Mouse (Mus musculus) ES-Bruce4 (cell line): ENCODE results near the gene Rnf216. TPM values are rescaled to one million over a fixed set of nuclear protein-coding genes. Genes with fewer than 3 reads are reported as not detected.

Experiments used
- H3K27ac ChIP-seq: 2 replicates; pipeline ENCODE4 v1.5.1; 2012; ENCODE audit warnings: low read length, inconsistent platforms; ENCODE audit not compliant: insufficient read depth
- H3K27me3 ChIP-seq: 2 replicates; pipeline ENCODE4 v1.6.1; 2012; ENCODE audit warnings: mild to moderate bottlenecking, low read length, inconsistent platforms; ENCODE audit not compliant: control insufficient read depth, poor library complexity, insufficient read depth, severe bottlenecking
- H3K36me3 ChIP-seq: 2 replicates; pipeline ENCODE4 v1.6.1; 2012; ENCODE audit warnings: inconsistent platforms, mild to moderate bottlenecking, low read length, moderate library complexity; ENCODE audit not compliant: control insufficient read depth, poor library complexity, insufficient read depth, severe bottlenecking
- H3K4me1 ChIP-seq: one replicate; pipeline ENCODE4 v1.8.1; 2011; ENCODE audit warnings: low read length; ENCODE audit not compliant: control insufficient read depth, insufficient read depth
- H3K4me3 ChIP-seq: 2 replicates; pipeline ENCODE4 v1.5.1; 2011; ENCODE audit warnings: low read depth, mild to moderate bottlenecking, low read length
- H3K9ac ChIP-seq: 2 replicates; pipeline ENCODE4 v1.6.1; 2012; ENCODE audit warnings: low read depth, mild to moderate bottlenecking, inconsistent platforms; ENCODE audit not compliant: poor library complexity, severe bottlenecking
- H3K9me3 ChIP-seq: replicated peaks from 2 replicates; pipeline ENCODE4 v1.6.1; 2012; ENCODE audit warnings: mild to moderate bottlenecking, low read length, inconsistent platforms; ENCODE audit not compliant: control insufficient read depth, poor library complexity, insufficient read depth, severe bottlenecking
- CTCF ChIP-seq: IDR thresholded peaks from one replicate; pipeline ENCODE4 v1.8.1; 2011; ENCODE audit warnings: low read depth, low read length
- EP300 ChIP-seq: IDR thresholded peaks from 2 replicates; pipeline ENCODE4 v1.6.1; 2011; ENCODE audit warnings: low read depth, low read length; ENCODE audit not compliant: insufficient read depth
- POLR2A ChIP-seq: IDR thresholded peaks from one replicate; pipeline ENCODE4 v1.8.1; 2011; ENCODE audit warnings: low read length; ENCODE audit not compliant: insufficient read depth
- polyA plus RNA-seq: library from polyadenylated mRNA; stranded (reverse); fragments of >200 nt; gene quantifications from 2 replicates; pipeline ENCODE4 v1.2.4, GENCODE M21; 2011; ENCODE audit warnings: low read depth; ENCODE audit not compliant: missing spikeins, insufficient read depth, insufficient read length

The Rnf216 gene
- polyA plus RNA-seq, 1 experiment = 51.6 TPM

DNA sequence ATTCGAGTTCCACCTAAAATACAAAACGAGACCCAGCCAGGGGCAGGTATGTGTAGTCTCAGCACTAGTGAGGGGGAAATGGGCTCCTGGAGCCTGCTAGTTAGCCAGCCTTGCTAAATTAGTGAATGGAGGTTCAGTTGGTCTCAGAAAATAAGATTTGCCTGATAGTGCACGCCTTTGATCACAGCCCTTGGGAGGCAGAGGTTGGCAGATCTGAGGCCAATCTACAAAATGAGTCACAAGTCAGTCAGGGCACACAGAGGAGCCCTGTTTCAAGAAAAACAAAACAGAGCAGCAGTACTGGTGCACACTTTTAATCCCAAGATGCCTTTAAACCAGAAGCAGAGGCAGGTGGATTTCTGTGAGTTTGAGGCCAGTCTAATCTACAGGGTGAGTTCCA lies 123.6 kb downstream of the Rnf216 start:
- Histone ChIP-seq H3K27ac (no peak overlapping the region), H3K4me1 (peaks cover 2% of the 10 kb centered on the region), H3K4me3 (no peak overlapping the region), H3K36me3 (no peaks in the 10 kb centered on the region), H3K9me3 (no peaks in the 10 kb centered on the region), H3K9ac (no peak overlapping the region), H3K27me3 (no peaks in the 10 kb centered on the region)
- TF ChIP-seq POLR2A (no peak), EP300 (no peak), CTCF (no peak)

DNA sequence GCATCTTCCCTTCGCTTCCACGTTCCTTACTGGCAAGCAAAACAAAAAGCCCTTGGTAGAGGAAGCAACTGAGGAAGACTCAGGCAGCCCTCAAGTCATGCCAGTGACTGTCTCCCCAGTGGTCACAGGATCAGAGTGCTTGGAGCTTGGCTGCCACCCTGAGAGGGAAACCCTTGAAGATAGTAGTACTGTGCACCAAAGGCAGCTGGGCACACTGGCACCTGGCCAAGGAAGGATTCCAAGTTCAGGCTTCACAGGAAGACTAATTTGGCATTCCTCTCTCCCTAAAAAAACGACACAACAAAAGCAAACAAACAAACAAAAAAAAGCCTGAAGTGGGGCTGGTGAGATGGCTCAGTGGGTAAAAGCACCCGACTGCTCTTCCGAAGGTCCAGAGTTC lies 124.3 kb downstream of the Rnf216 start:
- Histone ChIP-seq H3K9me3 (no peaks in the 10 kb centered on the region; the same call in 1 of the 2 replicates), H3K4me3 (no peak overlapping the region)

GRCm38 (mm10) chr5:142984271-142984670 lies 128.5 kb downstream of the Rnf216 start:
- Histone ChIP-seq H3K27ac (no peak overlapping the region), H3K36me3 (no peaks in the 10 kb centered on the region), H3K4me3 (no peak overlapping the region), H3K9ac (no peak overlapping the region), H3K27me3 (no peaks in the 10 kb centered on the region), H3K4me1 (no peaks in the 10 kb centered on the region), H3K9me3 (no peaks in the 10 kb centered on the region; the same call in 1 of the 2 replicates)
- TF ChIP-seq POLR2A (no peak), EP300 (no peak), CTCF (no peak)

More for the DNA sequence above, 124.3 kb downstream of the Rnf216 start:
- TF ChIP-seq CTCF = no peak
- TF ChIP-seq POLR2A = no peak
- Histone ChIP-seq H3K4me1 (no peaks in the 10 kb centered on the region), H3K36me3 (no peaks in the 10 kb centered on the region), H3K27me3 (no peaks in the 10 kb centered on the region), H3K27ac (no peak overlapping the region), H3K9ac (no peak overlapping the region)

DNA sequence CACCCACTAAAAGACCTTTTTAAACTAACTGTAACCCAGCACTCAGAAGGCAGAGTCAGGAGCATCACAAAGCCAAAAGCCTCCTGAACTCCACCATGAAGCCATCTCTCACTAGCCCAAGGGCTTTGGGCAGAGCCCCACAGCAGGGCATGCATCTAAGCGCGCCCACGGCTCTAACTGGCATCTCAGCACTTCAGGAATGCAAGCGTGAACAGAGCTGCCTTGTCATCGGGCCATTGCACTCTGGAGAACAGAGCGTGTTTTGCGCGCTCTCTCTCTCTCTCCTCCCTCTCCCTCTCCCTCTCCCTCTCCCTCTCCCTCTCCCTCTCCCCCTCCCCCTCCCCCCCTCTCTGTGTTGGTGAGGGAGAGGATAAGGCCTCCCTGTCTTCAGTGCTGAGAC lies 129.6 kb downstream of the Rnf216 start:
- Histone ChIP-seq H3K27ac (no peak overlapping the region), H3K9ac (no peak overlapping the region), H3K9me3 (no peaks in the 10 kb centered on the region; the same call in 1 of the 2 replicates), H3K27me3 (no peaks in the 10 kb centered on the region), H3K36me3 (no peaks in the 10 kb centered on the region), H3K4me1 (no peaks in the 10 kb centered on the region), H3K4me3 (no peak overlapping the region)
- no peak for TF ChIP-seq CTCF
- TF ChIP-seq POLR2A = no peak
- no peak for TF ChIP-seq EP300

DNA sequence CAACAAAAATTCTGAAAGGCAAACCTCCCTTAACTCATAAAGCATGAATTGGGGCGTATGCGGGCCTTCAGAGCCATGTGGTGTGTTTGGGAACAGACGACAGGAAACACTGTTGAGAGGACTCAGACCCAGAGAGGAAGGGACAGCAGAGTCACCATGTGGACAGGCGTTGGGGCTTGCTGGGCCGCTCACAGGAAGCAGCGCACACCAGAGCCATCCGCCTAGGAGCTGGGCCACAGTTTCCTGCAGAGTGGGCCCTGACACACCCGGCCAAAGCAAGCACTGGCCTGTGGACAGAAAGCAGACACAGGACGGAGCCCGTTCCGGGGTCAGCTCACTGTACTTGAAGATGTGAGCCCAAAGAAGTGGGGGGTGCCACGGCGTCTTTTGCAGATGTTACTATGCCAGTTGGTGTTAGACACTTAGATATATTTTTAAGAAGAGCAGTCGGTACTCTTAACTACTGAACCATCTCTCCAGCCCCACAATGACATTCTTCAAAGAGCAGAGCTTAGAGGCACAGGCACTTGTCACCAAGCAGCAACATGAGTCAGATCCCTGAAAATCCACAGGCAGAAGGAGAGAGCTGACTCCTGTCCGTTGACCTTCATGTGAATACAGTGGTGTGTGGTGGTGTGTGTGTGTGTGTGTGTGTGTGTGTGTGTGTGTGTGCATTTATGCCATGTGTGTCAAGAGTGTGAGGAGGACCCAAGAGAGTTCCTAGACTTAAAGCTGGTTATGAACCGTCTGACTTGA lies 130.6 kb downstream of the Rnf216 start:
- TF ChIP-seq CTCF (no peak), EP300 (no peak)
- Histone ChIP-seq H3K4me3 (no peak overlapping the region), H3K27me3 (no peaks in the 10 kb centered on the region), H3K9ac (no peak overlapping the region), H3K36me3 (no peaks in the 10 kb centered on the region), H3K27ac (no peak overlapping the region), H3K4me1 (no peaks in the 10 kb centered on the region), H3K9me3 (no peaks in the 10 kb centered on the region; the same call in 1 of the 2 replicates)

DNA sequence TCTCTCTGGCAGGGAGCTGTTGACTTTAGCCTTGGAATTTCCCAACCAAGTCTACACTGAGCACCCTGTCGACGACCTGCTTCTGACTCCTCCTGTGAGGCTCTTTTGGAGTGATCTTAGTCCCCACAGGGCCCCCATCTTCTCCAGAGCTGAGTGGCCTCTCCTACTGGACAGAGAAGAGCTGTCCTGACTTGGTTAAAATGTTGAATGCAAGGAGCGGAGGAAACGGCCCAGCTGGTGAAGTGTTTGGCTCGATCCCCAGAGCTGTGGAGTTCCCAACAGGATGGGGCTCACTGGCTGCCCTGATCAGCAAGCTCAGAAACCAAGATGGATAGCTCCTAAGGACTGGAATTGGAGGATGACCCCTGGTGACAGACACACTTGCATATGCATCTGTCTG lies 136.3 kb downstream of the Rnf216 start:
- H3K27me3 ChIP-seq = no peaks in the 10 kb centered on the region
- TF ChIP-seq POLR2A (no peak), EP300 (no peak)

More for the DNA sequence above, 136.3 kb downstream of the Rnf216 start:
- Histone ChIP-seq H3K9me3 (no peaks in the 10 kb centered on the region), H3K36me3 (0 out of 2 replicates have a peak, but pooled peaks cover 7% of the 10 kb centered on the region), H3K4me3 (no peak overlapping the region), H3K9ac (no peak overlapping the region), H3K4me1 (no peaks in the 10 kb centered on the region), H3K27ac (no peak overlapping the region)
